Mouse (Mus musculus) kidney, embryonic 16.5 days (tissue): Measurements from ENCODE around the gene Phb2. TPM values are rescaled to one million over a fixed set of nuclear protein-coding genes. Genes with fewer than 3 reads are reported as not detected.

Experiments
- ATAC-seq: fragments of 200-750 bp; cut with Nextera tagmentation; 2 replicates; pipeline ENCODE4 v1.8.0; 2017; ENCODE audit warnings: moderate TSS enrichment; ENCODE audit not compliant: low FRiP score, low TSS enrichment
- H3K27ac ChIP-seq: fragments of 300-500 bp; sonication (generic); 2 replicates; pipeline ENCODE4 v1.5.1; 2014; ENCODE audit warnings: low read length
- H3K27me3 ChIP-seq: fragments of 300-500 bp; sonication (generic); 2 replicates; pipeline ENCODE4 v1.6.1; 2014; ENCODE audit warnings: low read length, control low read depth, mixed read lengths; ENCODE audit not compliant: insufficient read depth
- H3K36me3 ChIP-seq: fragments of 300-500 bp; sonication (generic); 2 replicates; pipeline ENCODE4 v1.6.1; 2014; ENCODE audit warnings: low read length, control low read depth, mixed read lengths; ENCODE audit not compliant: insufficient read depth
- H3K4me1 ChIP-seq: fragments of 300-500 bp; sonication (generic); 2 replicates; pipeline ENCODE4 v1.6.1; 2014; ENCODE audit warnings: low read length, control low read depth, mixed read lengths; ENCODE audit not compliant: insufficient read depth
- H3K4me2 ChIP-seq: fragments of 300-500 bp; sonication (generic); replicated peaks from 2 replicates; pipeline ENCODE4 v1.6.1; 2014; ENCODE audit warnings: low read depth, low read length
- H3K4me3 ChIP-seq: fragments of 300-500 bp; sonication (generic); 2 replicates; pipeline ENCODE4 v1.5.1; 2014; ENCODE audit warnings: mild to moderate bottlenecking, low read length
- H3K9ac ChIP-seq: fragments of 300-500 bp; sonication (generic); replicated peaks from 2 replicates; pipeline ENCODE4 v1.6.1; 2014; ENCODE audit warnings: low read length
- H3K9me3 ChIP-seq: fragments of 300-500 bp; sonication (generic); 2 replicates; pipeline ENCODE4 v1.6.1; 2016; ENCODE audit warnings: low read length, control low read depth
- WGBS: fragments of 180-500 bp; shearing (Covaris S2); extraction: QIAGEN DNeasy Blood & Tissue Kit; methylation state at CpG from one replicate; pipeline ENCODE4 v1.1.7; 2014; 5-methylcytosine and 5-hydroxymethylcytosine counted together
- polyA plus RNA-seq: library from polyadenylated mRNA; unstranded; fragments of >200 nt; fragmentation: Nextera tagmentation; extraction: Ambion mirVana; gene quantifications from 2 replicates; pipeline ENCODE4 v1.2.1, GENCODE M21; 2015

Gene Phb2
- polyA plus RNA-seq, 1 experiment from 2014 or later = 405 TPM

GRCm38 (mm10) chr6:124688151-124688758 lies 23.9 kb upstream of the Phb2 start:
- Histone ChIP-seq H3K4me1 (peaks cover 9% of the 10 kb centered on the region), H3K27ac (no peak overlapping the region), H3K36me3 (no peaks in the 10 kb centered on the region), H3K9me3 (no peaks in the 10 kb centered on the region), H3K9ac (no peak overlapping the region), H3K27me3 (no peaks in the 10 kb centered on the region), H3K4me2 (no peak overlapping the region), H3K4me3 (no peak overlapping the region)
- 81% methylated on average over 8 of the region's 8 CpGs for WGBS
- no peak for ATAC-seq

DNA sequence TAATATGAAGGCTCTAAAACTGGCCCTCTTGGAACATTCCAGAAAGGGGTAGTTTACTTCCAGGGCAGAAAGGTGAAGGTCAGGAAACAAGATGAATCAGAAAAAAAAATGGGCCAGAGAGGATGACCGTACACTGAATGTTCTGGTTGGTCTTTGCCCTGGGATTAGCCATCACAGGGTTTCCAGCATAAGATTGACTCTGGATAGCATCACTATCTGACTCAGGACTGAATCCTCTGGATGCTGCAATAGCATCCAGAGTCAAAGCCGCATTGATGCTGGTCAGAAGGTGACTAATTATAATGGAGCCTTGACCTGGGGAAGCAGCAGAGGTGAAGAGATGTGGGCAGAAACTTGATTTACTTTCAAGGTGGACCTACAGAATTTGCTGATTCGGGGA lies 23.1 kb upstream of the Phb2 start:
- Histone ChIP-seq H3K9ac (no peak overlapping the region), H3K27me3 (no peaks in the 10 kb centered on the region), H3K36me3 (no peaks in the 10 kb centered on the region), H3K4me3 (no peak overlapping the region), H3K9me3 (no peaks in the 10 kb centered on the region), H3K4me1 (peaks cover 16% of the 10 kb centered on the region), H3K27ac (no peak overlapping the region), H3K4me2 (no peak overlapping the region)
- 81% methylated on average over 3 of the region's 3 CpGs for WGBS
- ATAC-seq = no peak

DNA sequence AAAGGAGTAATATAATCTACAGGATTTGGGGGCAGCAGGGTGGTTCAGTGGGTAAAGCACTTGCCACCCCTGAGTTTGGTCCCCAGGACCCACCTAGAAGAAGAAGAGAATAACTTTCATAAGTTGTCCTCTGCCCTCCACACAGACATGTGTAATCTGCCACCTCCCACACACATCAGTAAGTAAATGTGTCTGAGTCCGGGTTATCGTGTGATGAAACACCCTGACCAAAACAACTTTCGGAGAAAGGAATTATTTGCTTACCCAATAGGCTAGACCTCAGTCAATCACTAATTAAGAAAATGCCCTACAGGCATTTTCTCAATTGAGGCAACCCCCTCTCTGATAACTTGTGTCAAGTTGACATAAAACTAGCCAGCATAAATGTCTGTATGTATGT lies 21.6 kb upstream of the Phb2 start:
- H3K9ac ChIP-seq = no peak overlapping the region
- 78% methylated on average over 3 of the region's 3 CpGs for WGBS
- no peaks in the 10 kb centered on the region for H3K9me3 ChIP-seq
- H3K27me3 ChIP-seq = no peaks in the 10 kb centered on the region
- ATAC-seq = no peak
- no peak overlapping the region for H3K27ac ChIP-seq
- H3K4me1 ChIP-seq = peaks cover 25% of the 10 kb centered on the region
- no peak overlapping the region for H3K4me3 ChIP-seq
- no peaks in the 10 kb centered on the region for H3K36me3 ChIP-seq
- H3K4me2 ChIP-seq = no peak overlapping the region

- H3K9me3 ChIP-seq = no peaks in the 10 kb centered on the region
- H3K27ac ChIP-seq = peak overlapping the region; percentile 78
- H3K4me3 ChIP-seq = no peak overlapping the region
- no peaks in the 10 kb centered on the region for H3K27me3 ChIP-seq
- 0 out of 2 replicates have a peak overlapping the region, but pooled peaks have one; percentile 14 for H3K4me2 ChIP-seq
- ATAC-seq = peak; percentile 91
- 18% methylated on average over 15 of the region's 15 CpGs for WGBS
- H3K9ac ChIP-seq = peak overlapping the region; percentile 18
- no peaks in the 10 kb centered on the region for H3K36me3 ChIP-seq
- H3K4me1 ChIP-seq = peaks cover 25% of the 10 kb centered on the region
These were observed 18.7 kb upstream of the Phb2 start for GRCm38 (mm10) chr6:124693243-124693981.

DNA sequence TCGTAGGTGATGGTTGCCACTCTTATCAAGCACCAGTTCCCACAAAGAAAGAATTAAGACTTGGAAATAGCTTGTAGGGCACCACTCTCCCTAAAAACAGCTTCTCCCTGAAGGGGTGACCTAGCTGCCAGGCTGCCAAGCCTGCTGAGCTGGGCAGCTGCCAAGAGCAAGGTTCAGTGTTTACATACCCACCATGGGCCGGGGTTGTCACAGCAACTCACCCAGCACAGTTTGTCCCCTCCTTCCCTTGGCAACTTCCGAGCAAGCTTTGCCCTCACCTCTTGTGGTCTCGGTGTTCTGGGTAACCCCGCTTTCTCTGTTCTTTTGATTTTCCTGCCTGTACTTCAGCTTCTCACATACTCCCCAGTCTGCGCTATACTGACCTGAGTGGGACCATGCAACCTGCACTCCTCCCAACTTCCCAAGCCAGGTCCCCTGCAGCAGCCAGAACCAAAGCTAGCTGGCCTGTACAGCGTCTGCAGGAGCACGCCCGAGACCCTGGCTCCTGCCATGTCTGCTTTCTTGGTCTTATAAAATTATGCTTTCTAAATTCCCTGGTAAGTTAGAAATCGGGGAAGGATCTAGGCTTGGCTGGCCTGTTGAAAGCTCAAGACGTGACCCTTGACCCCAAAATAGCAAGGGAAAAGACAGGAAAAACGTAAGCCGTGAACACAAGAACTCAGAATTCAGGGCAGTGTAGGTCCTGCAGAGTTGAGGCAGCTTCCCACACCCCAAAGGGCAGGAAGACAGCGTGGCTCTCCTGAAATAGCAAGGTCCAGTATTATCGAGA lies 17.8 kb upstream of the Phb2 start:
- peak; percentile 58 for ATAC-seq
- Histone ChIP-seq H3K9me3 (no peaks in the 10 kb centered on the region), H3K9ac (peak overlapping the region; percentile 42), H3K36me3 (no peaks in the 10 kb centered on the region), H3K4me3 (no peak overlapping the region), H3K27me3 (no peaks in the 10 kb centered on the region), H3K4me2 (no peak overlapping the region; the same call in 1 of the 2 replicates), H3K27ac (peak overlapping the region; percentile 78), H3K4me1 (peaks cover 25% of the 10 kb centered on the region)
- 57% methylated on average over 15 of the region's 15 CpGs for WGBS

- WGBS = 81% methylated on average over 7 of the region's 7 CpGs
- H3K4me3 ChIP-seq = no peak overlapping the region
- no peak overlapping the region for H3K9ac ChIP-seq
- no peaks in the 10 kb centered on the region for H3K9me3 ChIP-seq
- H3K27me3 ChIP-seq = no peaks in the 10 kb centered on the region
- no peak overlapping the region for H3K4me2 ChIP-seq
- no peak overlapping the region for H3K27ac ChIP-seq
- peaks cover 34% of the 10 kb centered on the region for H3K4me1 ChIP-seq
- peaks cover 3% of the 10 kb centered on the region; the same call in 1 of the 2 replicates for H3K36me3 ChIP-seq
- no peak for ATAC-seq
These were observed 15.5 kb upstream of the Phb2 start for GRCm38 (mm10) chr6:124696441-124697150.

DNA sequence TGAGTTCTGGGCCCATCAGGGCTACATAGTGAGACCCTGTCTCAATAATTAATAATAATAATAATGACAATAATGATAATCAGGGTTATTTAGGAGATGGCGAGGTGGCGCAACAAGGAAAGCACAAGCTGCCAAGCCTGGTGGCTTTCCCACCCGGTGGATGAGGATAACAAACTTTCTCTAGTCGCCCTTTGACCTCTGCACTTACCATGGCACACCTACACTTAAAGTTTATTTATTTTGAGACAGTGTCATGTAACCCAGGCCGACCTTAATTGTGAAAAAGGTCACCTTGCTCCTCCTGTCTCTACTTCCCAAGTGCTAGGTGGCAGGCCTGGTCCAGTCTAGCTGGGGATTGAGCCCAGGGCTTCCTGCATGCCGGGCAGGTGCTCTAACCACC lies 13.4 kb upstream of the Phb2 start:
- no peak for ATAC-seq
- 66% methylated on average over 6 of the region's 6 CpGs for whole genome bisulfite sequencing
- Histone ChIP-seq H3K4me2 (no peak overlapping the region), H3K36me3 (peaks cover 24% of the 10 kb centered on the region), H3K27me3 (no peaks in the 10 kb centered on the region), H3K4me1 (peaks cover 20% of the 10 kb centered on the region), H3K9ac (no peak overlapping the region), H3K9me3 (no peaks in the 10 kb centered on the region), H3K4me3 (no peak overlapping the region), H3K27ac (no peak overlapping the region)

DNA sequence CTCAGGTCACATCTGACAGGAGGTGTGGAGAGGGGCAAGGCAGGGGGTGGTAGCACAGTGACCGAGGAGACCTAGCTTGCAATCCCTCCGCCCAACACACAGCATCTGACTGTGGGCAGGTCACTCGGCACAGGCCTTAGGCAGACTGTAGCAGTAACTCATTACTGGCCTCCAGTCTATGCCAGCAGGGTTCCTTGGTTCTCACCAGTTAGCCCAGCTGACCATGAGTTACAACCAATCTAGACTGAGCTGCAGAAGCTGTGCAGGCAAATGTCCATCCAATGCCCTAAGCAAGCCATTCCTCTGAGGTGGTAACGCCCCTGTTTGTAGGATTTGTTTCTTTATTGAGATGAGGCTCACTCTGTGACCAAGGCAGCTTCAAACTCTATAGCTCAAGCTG lies 12.8 kb upstream of the Phb2 start:
- no peak overlapping the region for H3K4me3 ChIP-seq
- H3K36me3 ChIP-seq = peaks cover 29% of the 10 kb centered on the region
- WGBS = 81% methylated on average over 4 of the region's 4 CpGs
- H3K4me2 ChIP-seq = no peak overlapping the region
- peaks cover 14% of the 10 kb centered on the region for H3K4me1 ChIP-seq
- H3K27ac ChIP-seq = no peak overlapping the region
- H3K9ac ChIP-seq = no peak overlapping the region
- no peak for ATAC-seq
- no peaks in the 10 kb centered on the region for H3K9me3 ChIP-seq
- no peaks in the 10 kb centered on the region for H3K27me3 ChIP-seq

DNA sequence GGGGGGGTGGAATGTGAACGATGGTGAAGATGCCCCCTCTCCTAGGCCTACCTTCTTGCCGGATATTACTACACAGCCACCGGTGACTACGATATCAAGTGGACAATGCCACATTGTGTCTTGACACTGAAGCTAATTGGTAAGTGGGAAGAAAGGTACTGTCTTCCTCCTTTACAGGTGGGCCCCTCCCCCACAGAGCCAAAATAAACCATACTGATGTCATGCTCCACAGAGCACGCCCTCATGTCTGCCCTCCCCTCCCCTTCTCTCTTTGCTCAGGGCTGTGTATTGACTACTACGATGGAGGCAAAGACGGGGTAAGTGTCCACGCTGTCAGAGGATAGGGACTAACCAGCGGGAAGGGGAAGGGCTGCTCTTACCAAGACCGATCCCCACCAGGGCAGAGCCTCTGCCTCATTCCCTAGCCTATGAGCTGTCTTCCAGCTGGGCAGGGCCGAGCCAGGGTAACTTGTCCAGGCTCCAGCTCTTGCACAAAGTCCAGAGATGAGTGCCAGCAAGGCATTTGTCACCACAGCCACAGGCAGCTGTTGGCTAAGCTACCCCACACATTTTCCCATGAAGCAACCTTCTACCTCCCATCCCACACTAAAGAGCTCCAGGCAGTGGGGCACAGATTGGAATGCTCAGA lies 12.1 kb upstream of the Phb2 start:
- H3K9ac ChIP-seq = no peak overlapping the region
- peaks cover 36% of the 10 kb centered on the region for H3K36me3 ChIP-seq
- no peak overlapping the region for H3K4me3 ChIP-seq
- H3K4me2 ChIP-seq = no peak overlapping the region
- H3K27ac ChIP-seq = peak overlapping the region; percentile 12; the same call in 1 of the 2 replicates
- H3K9me3 ChIP-seq = no peaks in the 10 kb centered on the region
- H3K4me1 ChIP-seq = peaks cover 8% of the 10 kb centered on the region
- 61% methylated on average over 11 of the region's 11 CpGs for WGBS
- peak; percentile 21 for ATAC-seq
- H3K27me3 ChIP-seq = no peaks in the 10 kb centered on the region
